Mouse (Mus musculus) erythroblast, embryonic 14.5 days (primary cell): Measurements from ENCODE around the gene Fndc11.

Source experiments
- GATA1 ChIP-seq: IDR thresholded peaks from 2 replicates; pipeline ENCODE4 v1.6.1; 2012; ENCODE audit warnings: low read length, inconsistent platforms, mixed read lengths
- TAL1 ChIP-seq: IDR thresholded peaks from 3 replicates; pipeline ENCODE4 v1.6.1; 2012; ENCODE audit warnings: low read length, inconsistent platforms, mixed read lengths

DNA sequence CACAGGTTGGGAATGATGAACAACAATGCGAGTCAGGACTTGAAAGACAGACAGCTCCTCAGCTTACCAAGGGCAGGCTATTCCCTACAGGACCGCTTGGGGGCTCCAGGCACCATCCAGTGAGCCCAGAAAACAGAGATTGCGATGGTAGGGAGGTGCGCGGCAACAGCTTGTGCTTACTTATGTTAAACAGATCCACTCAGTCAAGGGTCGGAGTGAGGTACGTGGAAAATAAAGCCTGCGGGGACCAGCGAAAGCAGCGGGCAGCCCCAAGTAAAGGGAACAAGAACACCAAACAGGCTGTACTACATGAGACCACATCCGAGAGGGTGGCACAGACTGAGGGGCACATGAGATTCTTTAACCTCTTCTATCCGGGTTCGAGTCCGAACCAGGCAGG lies 33.2 kb upstream of the Fndc11 start:
- TF ChIP-seq GATA1: no peak
- TF ChIP-seq TAL1: no peak
